Mouse (Mus musculus): ENCODE measurements at regions not wholly inside any gene's neighbourhood (a gene's known extent, or its start where the extent isn't known, plus 50 kb on each side); places are given as distances from the start of the nearest gene placed in this dataset.

- H3K4me3 ChIP-seq (replicated peaks), result no peak overlapping the region
- H3K9me3 ChIP-seq, result no peaks in the 10 kb centered on the region
- peak overlapping the region; percentile 27; the same call in 1 of the 2 replicates for H3K4me2 ChIP-seq (replicated peaks)
- ATAC-seq, result peak; percentile 55; the same call in 1 of the 2 replicates
- H3K9ac ChIP-seq, result no peak overlapping the region
- 39% methylated on average over 11 of the region's 11 CpGs for WGBS
- no peak overlapping the region for H3K27ac ChIP-seq
- no peaks in the 10 kb centered on the region for H3K27me3 ChIP-seq (replicated peaks)
- no peaks in the 10 kb centered on the region for H3K4me1 ChIP-seq (replicated peaks)
- H3K36me3 ChIP-seq, result no peaks in the 10 kb centered on the region
Observed at GRCm38 (mm10) chr12:38928786-38929351, 149.7 kb downstream of the Etv1 start.

GRCm38 (mm10) chr12:38929644-38930043 is 150.5 kb downstream of the Etv1 start:
- Histone ChIP-seq H3K4me3 (replicated peaks) (no peak overlapping the region), H3K9me3 (no peaks in the 10 kb centered on the region), H3K27ac (no peak overlapping the region), H3K4me1 (replicated peaks) (no peaks in the 10 kb centered on the region), H3K36me3 (no peaks in the 10 kb centered on the region), H3K27me3 (replicated peaks) (no peaks in the 10 kb centered on the region), H3K9ac (no peak overlapping the region), H3K4me2 (replicated peaks) (no peak overlapping the region)
- WGBS, result 70% methylated on average over 1 of the region's 1 CpGs
- no peak for ATAC-seq

GRCm38 (mm10) chr12:38931769-38932168 is 152.6 kb downstream of the Etv1 start:
- 68% methylated on average over 2 of the region's 2 CpGs for WGBS
- no peak overlapping the region for H3K9ac ChIP-seq
- no peak overlapping the region for H3K27ac ChIP-seq
- no peak overlapping the region for H3K4me3 ChIP-seq (replicated peaks)
- no peaks in the 10 kb centered on the region for H3K4me1 ChIP-seq (replicated peaks)
- no peak for ATAC-seq
- no peaks in the 10 kb centered on the region for H3K9me3 ChIP-seq
- no peak overlapping the region for H3K4me2 ChIP-seq (replicated peaks)
- H3K27me3 ChIP-seq (replicated peaks), result no peaks in the 10 kb centered on the region
- no peaks in the 10 kb centered on the region for H3K36me3 ChIP-seq

GRCm38 (mm10) chr12:38959605-38960004 is 180.4 kb downstream of the Etv1 start:
- Histone ChIP-seq H3K27ac (no peak overlapping the region), H3K4me1 (replicated peaks) (no peaks in the 10 kb centered on the region), H3K9ac (no peak overlapping the region), H3K9me3 (no peaks in the 10 kb centered on the region), H3K36me3 (no peaks in the 10 kb centered on the region), H3K4me3 (replicated peaks) (no peak overlapping the region), H3K4me2 (replicated peaks) (no peak overlapping the region), H3K27me3 (replicated peaks) (no peaks in the 10 kb centered on the region)
- 44% methylated on average over 1 of the region's 1 CpGs for WGBS
- ATAC-seq, result no peak

- Histone ChIP-seq H3K27me3 (replicated peaks) (no peaks in the 10 kb centered on the region), H3K9ac (no peak overlapping the region), H3K4me3 (replicated peaks) (no peak overlapping the region), H3K27ac (no peak overlapping the region), H3K4me1 (replicated peaks) (no peaks in the 10 kb centered on the region), H3K9me3 (no peaks in the 10 kb centered on the region), H3K36me3 (no peaks in the 10 kb centered on the region), H3K4me2 (replicated peaks) (no peak overlapping the region)
- ATAC-seq, result no peak
Observed at GRCm38 (mm10) chr12:38962302-38962701, 183.1 kb downstream of the Etv1 start.

- H3K36me3 ChIP-seq, result no peaks in the 10 kb centered on the region
- no peak for ATAC-seq
- H3K27ac ChIP-seq, result no peak overlapping the region
- H3K9me3 ChIP-seq, result no peaks in the 10 kb centered on the region
- H3K4me1 ChIP-seq (replicated peaks), result no peaks in the 10 kb centered on the region
- no peaks in the 10 kb centered on the region for H3K27me3 ChIP-seq (replicated peaks)
- H3K4me3 ChIP-seq (replicated peaks), result no peak overlapping the region
- H3K4me2 ChIP-seq (replicated peaks), result no peak overlapping the region
- WGBS, result 65% methylated on average over 2 of the region's 2 CpGs
- H3K9ac ChIP-seq, result no peak overlapping the region
Observed at GRCm38 (mm10) chr12:38970347-38970746, 191.2 kb downstream of the Etv1 start.

- 51% methylated on average over 3 of the region's 3 CpGs for WGBS
- no peaks in the 10 kb centered on the region for H3K36me3 ChIP-seq
- H3K9ac ChIP-seq, result no peak overlapping the region
- H3K4me3 ChIP-seq (replicated peaks), result no peak overlapping the region
- H3K27me3 ChIP-seq (replicated peaks), result no peaks in the 10 kb centered on the region
- no peaks in the 10 kb centered on the region for H3K4me1 ChIP-seq (replicated peaks)
- no peak overlapping the region for H3K27ac ChIP-seq
- no peak overlapping the region for H3K4me2 ChIP-seq (replicated peaks)
- ATAC-seq, result no peak
- H3K9me3 ChIP-seq, result no peaks in the 10 kb centered on the region
Observed at GRCm38 (mm10) chr12:38972205-38972604, 193.0 kb downstream of the Etv1 start.

- Histone ChIP-seq H3K9me3 (no peaks in the 10 kb centered on the region), H3K4me3 (replicated peaks) (no peak overlapping the region), H3K36me3 (no peaks in the 10 kb centered on the region), H3K27me3 (replicated peaks) (no peaks in the 10 kb centered on the region), H3K4me2 (replicated peaks) (no peak overlapping the region), H3K9ac (no peak overlapping the region), H3K4me1 (replicated peaks) (no peaks in the 10 kb centered on the region), H3K27ac (no peak overlapping the region)
- WGBS, result 82% methylated on average over 4 of the region's 4 CpGs
- ATAC-seq, result no peak
Observed at GRCm38 (mm10) chr12:38975508-38975907, 196.3 kb downstream of the Etv1 start.

- Histone ChIP-seq H3K27me3 (replicated peaks) (no peaks in the 10 kb centered on the region), H3K27ac (no peak overlapping the region), H3K36me3 (no peaks in the 10 kb centered on the region), H3K9ac (no peak overlapping the region), H3K4me2 (replicated peaks) (no peak overlapping the region), H3K4me3 (replicated peaks) (no peak overlapping the region), H3K4me1 (replicated peaks) (no peaks in the 10 kb centered on the region), H3K9me3 (no peaks in the 10 kb centered on the region)
- no peak for ATAC-seq
Observed at GRCm38 (mm10) chr12:38982423-38982822, 203.2 kb downstream of the Etv1 start.

- no peak overlapping the region for H3K4me2 ChIP-seq (replicated peaks)
- H3K4me3 ChIP-seq (replicated peaks), result no peak overlapping the region
- no peak overlapping the region for H3K9ac ChIP-seq
- ATAC-seq, result no peak
- no peaks in the 10 kb centered on the region for H3K27me3 ChIP-seq (replicated peaks)
- 80% methylated on average over 2 of the region's 2 CpGs for WGBS
- no peaks in the 10 kb centered on the region for H3K4me1 ChIP-seq (replicated peaks)
- no peak overlapping the region for H3K27ac ChIP-seq
- H3K9me3 ChIP-seq, result no peaks in the 10 kb centered on the region
- no peaks in the 10 kb centered on the region for H3K36me3 ChIP-seq
Observed at GRCm38 (mm10) chr12:38985909-38986308, 206.7 kb downstream of the Etv1 start.

GRCm38 (mm10) chr12:38986346-38986745 is 207.2 kb downstream of the Etv1 start:
- WGBS, result 89% methylated on average over 3 of the region's 3 CpGs

GRCm38 (mm10) chr12:38987277-38987676 is 208.1 kb downstream of the Etv1 start:
- Histone ChIP-seq H3K36me3 (no peaks in the 10 kb centered on the region), H3K4me1 (replicated peaks) (no peaks in the 10 kb centered on the region), H3K4me3 (replicated peaks) (no peak overlapping the region), H3K9me3 (no peaks in the 10 kb centered on the region), H3K4me2 (replicated peaks) (no peak overlapping the region), H3K27ac (no peak overlapping the region), H3K27me3 (replicated peaks) (no peaks in the 10 kb centered on the region), H3K9ac (no peak overlapping the region)
- no peak for ATAC-seq

More at GRCm38 (mm10) chr12:38986346-38986745, 207.2 kb downstream of the Etv1 start:
- Histone ChIP-seq H3K4me1 (replicated peaks) (no peaks in the 10 kb centered on the region), H3K27ac (no peak overlapping the region), H3K9me3 (no peaks in the 10 kb centered on the region), H3K9ac (no peak overlapping the region), H3K4me3 (replicated peaks) (no peak overlapping the region), H3K4me2 (replicated peaks) (no peak overlapping the region), H3K36me3 (no peaks in the 10 kb centered on the region), H3K27me3 (replicated peaks) (no peaks in the 10 kb centered on the region)
- ATAC-seq, result no peak

GRCm38 (mm10) chr12:38987819-38988218 is 208.6 kb downstream of the Etv1 start:
- Histone ChIP-seq H3K9me3 (no peaks in the 10 kb centered on the region), H3K27ac (no peak overlapping the region), H3K27me3 (replicated peaks) (no peaks in the 10 kb centered on the region), H3K4me1 (replicated peaks) (no peaks in the 10 kb centered on the region), H3K9ac (no peak overlapping the region), H3K4me3 (replicated peaks) (no peak overlapping the region), H3K4me2 (replicated peaks) (no peak overlapping the region), H3K36me3 (no peaks in the 10 kb centered on the region)
- WGBS, result 90% methylated on average over 4 of the region's 4 CpGs
- ATAC-seq, result no peak

Measured in intestine, embryonic 15.5 days (tissue).